Mouse (Mus musculus) hindbrain, embryonic 12.5 days (tissue): ENCODE data around the gene Olfr982. TPM values are rescaled to one million over a fixed set of nuclear protein-coding genes. Genes with fewer than 3 reads are reported as not detected.

Experiments
- ATAC-seq: fragments of 200-750 bp; cut with Nextera tagmentation; 2 replicates; pipeline ENCODE4 v1.8.0; 2017; ENCODE audit warnings: moderate TSS enrichment; ENCODE audit not compliant: low FRiP score
- H3K27ac ChIP-seq: fragments of 300-500 bp; sonication (generic); 2 replicates; pipeline ENCODE4 v1.5.1; 2016; ENCODE audit warnings: mild to moderate bottlenecking
- H3K27me3 ChIP-seq: fragments of 300-500 bp; sonication (generic); 2 replicates; pipeline ENCODE4 v1.6.1; 2016; ENCODE audit warnings: mild to moderate bottlenecking
- H3K36me3 ChIP-seq: fragments of 300-500 bp; sonication (generic); 2 replicates; pipeline ENCODE4 v1.6.1; 2016; ENCODE audit warnings: mild to moderate bottlenecking
- H3K4me1 ChIP-seq: fragments of 300-500 bp; sonication (generic); 2 replicates; pipeline ENCODE4 v1.6.1; 2016
- H3K4me2 ChIP-seq: fragments of 300-500 bp; sonication (generic); replicated peaks from 2 replicates; pipeline ENCODE4 v1.6.1; 2016; ENCODE audit warnings: mild to moderate bottlenecking
- H3K4me3 ChIP-seq: fragments of 300-500 bp; sonication (generic); 2 replicates; pipeline ENCODE4 v1.5.1; 2016; ENCODE audit warnings: mild to moderate bottlenecking
- H3K9ac ChIP-seq: fragments of 300-500 bp; sonication (generic); 2 replicates; pipeline ENCODE4 v1.6.1; 2016; ENCODE audit warnings: mild to moderate bottlenecking, moderate library complexity
- H3K9me3 ChIP-seq: fragments of 300-500 bp; sonication (generic); replicated peaks from 2 replicates; pipeline ENCODE4 v1.6.1; 2016; ENCODE audit warnings: mild to moderate bottlenecking
- WGBS: fragments of 180-500 bp; shearing (Covaris S2); methylation state at CpG from one replicate; pipeline ENCODE4 v1.1.7; 2016; 5-methylcytosine and 5-hydroxymethylcytosine counted together
- polyA plus RNA-seq: library from polyadenylated mRNA; unstranded; fragments of >200 nt; fragmentation: Nextera tagmentation; extraction: Ambion mirVana; gene quantifications from 2 replicates; pipeline ENCODE4 v1.2.1, GENCODE M21; 2016

The Olfr982 gene
- polyA plus RNA-seq, result not detected in 2 replicates

GRCm38 (mm10) chr9:40073529-40073928, at the start of gene Olfr982:
Gene Olfr982 (plus strand): TSS chr9:40073829.
- WGBS, result 79% methylated on average over 2 of the region's 2 CpGs
- H3K4me2 ChIP-seq, result no peak within 1 kb of the TSS
- ATAC-seq, result no peak
- no peaks in the 10 kb centered on the region for H3K36me3 ChIP-seq
- no peak within 1 kb of the TSS for H3K9ac ChIP-seq
- H3K4me1 ChIP-seq, result no peaks in the 10 kb centered on the region
- H3K27me3 ChIP-seq, result no peaks in the 10 kb centered on the region
- H3K9me3 ChIP-seq, result no peaks in the 10 kb centered on the region
- no peak within 1 kb of the TSS for H3K4me3 ChIP-seq
- H3K27ac ChIP-seq, result no peak within 1 kb of the TSS

- Histone ChIP-seq H3K9ac (no peak overlapping the region), H3K36me3 (no peaks in the 10 kb centered on the region), H3K4me3 (no peak overlapping the region), H3K27me3 (no peaks in the 10 kb centered on the region), H3K27ac (no peak overlapping the region), H3K4me1 (no peaks in the 10 kb centered on the region), H3K9me3 (no peaks in the 10 kb centered on the region), H3K4me2 (no peak overlapping the region)
- no peak for ATAC-seq
- 94% methylated on average over 19 of the region's 19 CpGs for WGBS
These were observed 23.5 kb upstream of the Olfr982 start for GRCm38 (mm10) chr9:40050138-40050537.

- Histone ChIP-seq H3K4me1 (no peaks in the 10 kb centered on the region), H3K9ac (no peak within 1 kb of the TSS), H3K9me3 (no peaks in the 10 kb centered on the region), H3K36me3 (no peaks in the 10 kb centered on the region), H3K4me2 (no peak within 1 kb of the TSS), H3K27me3 (no peaks in the 10 kb centered on the region), H3K27ac (no peak within 1 kb of the TSS), H3K4me3 (no peak within 1 kb of the TSS)
- 87% methylated on average over 2 of the region's 2 CpGs for WGBS
- ATAC-seq, result no peak
These were observed 19.9 kb downstream of the Olfr982 start, which contains the start of gene Olfr983 for GRCm38 (mm10) chr9:40093495-40093894. Gene Olfr983 (minus strand): TSS chr9:40093595.

GRCm38 (mm10) chr9:40094769-40095168, 21.1 kb downstream of the Olfr982 start:
- Histone ChIP-seq H3K4me1 (no peaks in the 10 kb centered on the region), H3K9ac (no peak overlapping the region), H3K27me3 (no peaks in the 10 kb centered on the region), H3K36me3 (no peaks in the 10 kb centered on the region), H3K4me2 (no peak overlapping the region), H3K9me3 (no peaks in the 10 kb centered on the region), H3K27ac (no peak overlapping the region), H3K4me3 (no peak overlapping the region)
- ATAC-seq, result no peak
- WGBS, result 64% methylated on average over 3 of the region's 3 CpGs

GRCm38 (mm10) chr9:40114106-40114505, 40.5 kb downstream of the Olfr982 start, which contains the start of gene Olfr984:
Gene Olfr984 (minus strand): TSS chr9:40114206.
- Histone ChIP-seq H3K36me3 (no peaks in the 10 kb centered on the region), H3K4me2 (no peak within 1 kb of the TSS), H3K9me3 (no peaks in the 10 kb centered on the region), H3K4me3 (no peak within 1 kb of the TSS), H3K9ac (no peak within 1 kb of the TSS), H3K4me1 (no peaks in the 10 kb centered on the region), H3K27me3 (no peaks in the 10 kb centered on the region), H3K27ac (no peak within 1 kb of the TSS)
- no peak for ATAC-seq
- WGBS, result 84% methylated on average over 2 of the region's 2 CpGs

GRCm38 (mm10) chr9:40116645-40117286, 43.1 kb downstream of the Olfr982 start:
- no peaks in the 10 kb centered on the region for H3K4me1 ChIP-seq
- H3K36me3 ChIP-seq, result no peaks in the 10 kb centered on the region
- WGBS, result 66% methylated on average over 10 of the region's 10 CpGs
- H3K27ac ChIP-seq, result no peak overlapping the region
- H3K9me3 ChIP-seq, result no peaks in the 10 kb centered on the region
- H3K9ac ChIP-seq, result no peak overlapping the region
- ATAC-seq, result no peak
- no peak overlapping the region for H3K4me3 ChIP-seq
- no peaks in the 10 kb centered on the region for H3K27me3 ChIP-seq
- no peak overlapping the region for H3K4me2 ChIP-seq

GRCm38 (mm10) chr9:40117287-40117659, 43.6 kb downstream of the Olfr982 start:
- Histone ChIP-seq H3K9me3 (no peaks in the 10 kb centered on the region), H3K4me2 (no peak overlapping the region), H3K9ac (no peak overlapping the region), H3K4me3 (no peak overlapping the region), H3K4me1 (no peaks in the 10 kb centered on the region), H3K27ac (no peak overlapping the region), H3K36me3 (no peaks in the 10 kb centered on the region), H3K27me3 (no peaks in the 10 kb centered on the region)
- WGBS, result 84% methylated on average over 5 of the region's 5 CpGs
- no peak for ATAC-seq

Other genes with a start within 250 kb of the Olfr982 start
- gene Olfr971, start 237.0 kb upstream of the Olfr982 start, polyA plus RNA-seq, result not detected in 2 replicates
- not detected in 2 replicates for gene Olfr972, start 207.4 kb upstream of the Olfr982 start, polyA plus RNA-seq
- not detected in 2 replicates for gene Olfr229, start 166.5 kb upstream of the Olfr982 start, polyA plus RNA-seq
- gene Olfr974, start 136.3 kb upstream of the Olfr982 start, polyA plus RNA-seq, result not detected in 2 replicates
- not detected in 2 replicates for gene Olfr975, start 121.8 kb upstream of the Olfr982 start, polyA plus RNA-seq
- not detected in 2 replicates for gene Olfr976, start 112.7 kb upstream of the Olfr982 start, polyA plus RNA-seq
- gene Olfr978, start 81.7 kb upstream of the Olfr982 start, polyA plus RNA-seq, result not detected in 2 replicates
- not detected in 2 replicates for gene Olfr979, start 70.4 kb upstream of the Olfr982 start, polyA plus RNA-seq
- gene Olfr980, start 64.2 kb upstream of the Olfr982 start, polyA plus RNA-seq, result not detected in 2 replicates
- not detected in 2 replicates for gene Olfr981, start 52.4 kb upstream of the Olfr982 start, polyA plus RNA-seq
- gene Olfr983, start 19.8 kb downstream of the Olfr982 start, polyA plus RNA-seq, result 0.03 TPM in 1 of 2 replicates, not detected in the other
- gene Olfr984, start 40.4 kb downstream of the Olfr982 start, polyA plus RNA-seq, result not detected in 2 replicates
- gene Olfr985, start 56.4 kb downstream of the Olfr982 start, polyA plus RNA-seq, result not detected in 2 replicates
- not detected in 2 replicates for gene Tmem225, start 74.3 kb downstream of the Olfr982 start, polyA plus RNA-seq
- not detected in 2 replicates for gene Olfr986, start 107.1 kb downstream of the Olfr982 start, polyA plus RNA-seq
- gene Zfp202, start 118.5 kb downstream of the Olfr982 start, polyA plus RNA-seq, result 9.0 and 9.9 TPM in 2 replicates
- gene Scn3b, start 195.4 kb downstream of the Olfr982 start, polyA plus RNA-seq, result 49.9 and 58.2 TPM in 2 replicates